Mouse (Mus musculus) liver, adult 2 months (tissue): ENCODE results near the gene Dars. TPM values are rescaled to one million over a fixed set of nuclear protein-coding genes. Genes with fewer than 3 reads are reported as not detected.

Source experiments
- DNase-seq: peaks from one replicate; pipeline ENCODE4 v3.0.0-alpha.2; 2011; ENCODE audit warnings: low read depth, low spot score; ENCODE audit errors: extremely low read depth
- H3K27ac ChIP-seq: fragments of 200-500 bp; replicated peaks from 2 replicates; pipeline ENCODE4 v1.5.1; 2012; ENCODE audit warnings: low read depth, mild to moderate bottlenecking, control low read depth, inconsistent platforms, low read length; ENCODE audit not compliant: insufficient read depth
- H3K27me3 ChIP-seq: fragments of 200-500 bp; 2 replicates; pipeline ENCODE4 v1.6.1; 2012; ENCODE audit warnings: mild to moderate bottlenecking, moderate library complexity, low read length, inconsistent platforms; ENCODE audit not compliant: control insufficient read depth, insufficient read depth
- H3K36me3 ChIP-seq: fragments of 200-500 bp; 2 replicates; pipeline ENCODE4 v1.6.1; 2012; ENCODE audit warnings: low read length, inconsistent platforms; ENCODE audit not compliant: control insufficient read depth, insufficient read depth
- H3K4me1 ChIP-seq: fragments of 200-500 bp; 2 replicates; pipeline ENCODE4 v1.6.1; 2011; ENCODE audit warnings: low read length; ENCODE audit not compliant: control insufficient read depth, insufficient read depth
- H3K4me3 ChIP-seq: fragments of 200-500 bp; 2 replicates; pipeline ENCODE4 v1.5.1; 2011; ENCODE audit warnings: low read depth, mild to moderate bottlenecking, control low read depth, low read length, moderate library complexity; ENCODE audit not compliant: insufficient read depth
- H3K79me2 ChIP-seq: fragments of 200-500 bp; 2 replicates; pipeline ENCODE4 v1.6.1; 2012; ENCODE audit warnings: inconsistent platforms, mild to moderate bottlenecking, low read length, moderate library complexity; ENCODE audit not compliant: control insufficient read depth, insufficient read depth
- H3K9ac ChIP-seq: fragments of 200-500 bp; 2 replicates; pipeline ENCODE4 v1.6.1; 2012; ENCODE audit warnings: low read depth, mild to moderate bottlenecking, control low read depth, inconsistent platforms, low read length
- CTCF ChIP-seq: fragments of 200-500 bp; IDR thresholded peaks from 2 replicates; pipeline ENCODE4 v1.5.1; 2011; ENCODE audit warnings: low read depth, low read length, control low read depth
- POLR2A ChIP-seq: fragments of 200-500 bp; IDR thresholded peaks from 2 replicates; pipeline ENCODE4 v1.6.1; 2011; ENCODE audit warnings: low read length, control low read depth; ENCODE audit not compliant: insufficient read depth; ENCODE audit errors: extremely low read depth
- WGBS: fragments of 180-500 bp; shearing (Covaris S2); methylation state at CpG from one replicate; pipeline ENCODE4 v1.1.7; 2018; 5-methylcytosine and 5-hydroxymethylcytosine counted together
- polyA plus RNA-seq: library from polyadenylated mRNA; depleted of rRNA; stranded (reverse); fragments of >200 nt; gene quantifications from 2 replicates; pipeline ENCODE4 v1.2.3, GENCODE M21; 2012
- total RNA-seq: library from RNA; depleted of rRNA; stranded (reverse); fragments of >200 nt; gene quantifications from 2 replicates; pipeline ENCODE4 v1.2.3, GENCODE M21; 2014

Gene Dars
- total and polyA plus RNA-seq, 2 experiments = 14.7 to 104 TPM

GRCm38 (mm10) chr1:128447206-128447902 lies 30.2 kb upstream of the Dars start:
- no peaks in the 10 kb centered on the region for H3K79me2 ChIP-seq
- H3K4me3 ChIP-seq = no peak overlapping the region
- H3K4me1 ChIP-seq = no peaks in the 10 kb centered on the region
- no peaks in the 10 kb centered on the region for H3K27me3 ChIP-seq
- no peak overlapping the region for H3K9ac ChIP-seq
- no peak for DNase-seq
- no peak overlapping the region for H3K27ac ChIP-seq
- 85% methylated on average over 7 of the region's 7 CpGs for WGBS
- TF ChIP-seq CTCF = no peak
- no peak for TF ChIP-seq POLR2A
- no peaks in the 10 kb centered on the region for H3K36me3 ChIP-seq

DNA sequence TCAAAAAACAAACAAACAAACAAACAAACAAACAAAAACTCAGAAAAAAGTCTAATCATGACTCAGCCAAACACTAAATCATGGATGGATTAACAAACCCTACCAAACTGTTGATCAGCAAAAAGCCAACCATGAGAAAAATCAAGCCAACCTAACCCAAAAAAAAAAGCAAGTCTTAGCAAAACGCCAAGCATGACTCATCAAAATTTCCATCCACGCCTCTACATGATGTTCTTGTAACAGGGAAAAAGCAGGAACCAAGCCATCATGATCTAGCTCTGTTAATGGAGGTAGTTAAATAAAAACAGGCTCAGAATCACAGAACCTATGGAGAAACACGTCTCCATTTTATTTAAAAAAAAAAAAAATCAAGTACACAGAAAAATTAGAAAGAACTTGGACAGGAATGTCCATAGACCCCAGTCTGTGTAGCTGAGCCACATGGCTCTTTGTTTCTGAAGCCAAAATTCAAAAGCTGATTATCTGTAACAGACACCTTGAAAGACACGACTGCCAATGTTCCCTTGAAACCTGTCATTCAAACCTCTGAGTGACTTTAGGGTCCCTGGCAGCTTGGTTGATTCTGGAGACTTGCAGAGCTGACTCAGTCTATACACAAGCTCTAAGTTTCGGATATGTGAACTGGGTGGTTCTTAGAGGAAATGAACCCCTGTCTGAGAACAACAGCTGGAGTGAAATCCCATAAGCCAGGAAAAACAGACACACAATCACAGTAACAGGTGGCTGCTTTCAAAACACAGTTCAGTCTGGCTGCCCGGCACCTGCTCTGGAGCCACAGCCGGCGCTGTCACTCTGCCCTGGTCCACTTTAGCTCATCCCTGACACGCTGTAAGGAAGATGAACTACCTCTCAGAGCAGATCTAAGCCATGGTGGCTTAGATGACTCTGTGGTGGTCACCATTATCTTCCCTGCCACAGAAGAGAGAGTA lies 27.0 kb upstream of the Dars start:
- Histone ChIP-seq H3K79me2 (no peaks in the 10 kb centered on the region), H3K4me1 (no peaks in the 10 kb centered on the region), H3K4me3 (no peak overlapping the region), H3K9ac (no peak overlapping the region), H3K27ac (no peak overlapping the region), H3K27me3 (no peaks in the 10 kb centered on the region), H3K36me3 (no peaks in the 10 kb centered on the region)
- TF ChIP-seq CTCF (no peak), POLR2A (no peak)
- DNase-seq = no peak
- 78% methylated on average over 9 of the region's 9 CpGs for WGBS

GRCm38 (mm10) chr1:128441129-128441473 lies 23.9 kb upstream of the Dars start:
- DNase-seq = no peak
- Histone ChIP-seq H3K4me3 (no peak overlapping the region), H3K9ac (no peak overlapping the region), H3K4me1 (no peaks in the 10 kb centered on the region), H3K27me3 (no peaks in the 10 kb centered on the region), H3K79me2 (no peaks in the 10 kb centered on the region), H3K27ac (no peak overlapping the region; the same call in 1 of the 2 replicates), H3K36me3 (no peaks in the 10 kb centered on the region)
- no peak for TF ChIP-seq CTCF
- TF ChIP-seq POLR2A = no peak
- WGBS = 53% methylated on average over 5 of the region's 5 CpGs

DNA sequence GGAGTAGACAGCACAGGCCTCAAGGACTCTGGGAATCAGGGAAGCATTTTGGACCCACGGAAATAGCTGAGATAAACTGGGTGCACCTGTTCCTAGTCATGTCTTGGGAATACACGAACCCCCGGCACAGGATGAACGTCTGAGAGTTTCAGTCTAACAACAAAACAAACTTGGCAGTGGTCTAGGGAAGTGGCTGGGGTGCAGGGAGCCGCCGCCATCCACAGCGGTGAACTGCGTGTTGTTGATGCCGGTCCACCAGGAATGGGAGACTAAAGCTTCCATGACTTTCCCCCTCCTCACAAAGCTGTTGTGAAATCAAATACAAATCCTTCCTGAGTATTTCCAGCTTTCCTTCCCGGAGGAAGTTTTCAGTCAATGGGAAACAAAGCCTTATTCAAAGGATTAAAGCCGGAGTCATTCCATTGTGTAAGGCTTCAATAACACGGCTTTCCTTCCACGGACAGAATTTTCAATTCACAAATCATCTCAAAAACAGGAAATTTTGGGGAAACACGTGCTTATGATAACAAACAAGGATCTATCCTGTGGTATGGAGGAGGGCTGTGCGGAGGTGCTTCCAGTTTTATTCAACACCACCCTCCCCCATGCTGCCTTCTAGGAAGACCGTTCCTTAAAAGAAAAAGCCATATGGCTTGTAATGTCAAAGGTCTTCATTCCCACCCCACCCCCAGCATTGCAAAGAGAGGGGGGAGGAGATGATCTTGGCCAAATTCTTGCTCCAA lies 23.4 kb upstream of the Dars start:
- Histone ChIP-seq H3K36me3 (no peaks in the 10 kb centered on the region), H3K9ac (no peak overlapping the region), H3K4me1 (no peaks in the 10 kb centered on the region), H3K27ac (peak overlapping the region; percentile 74), H3K79me2 (no peaks in the 10 kb centered on the region), H3K4me3 (no peak overlapping the region), H3K27me3 (no peaks in the 10 kb centered on the region)
- DNase-seq = peak; percentile 15
- TF ChIP-seq CTCF = no peak
- TF ChIP-seq POLR2A = no peak
- WGBS = 67% methylated on average over 16 of the region's 16 CpGs

DNA sequence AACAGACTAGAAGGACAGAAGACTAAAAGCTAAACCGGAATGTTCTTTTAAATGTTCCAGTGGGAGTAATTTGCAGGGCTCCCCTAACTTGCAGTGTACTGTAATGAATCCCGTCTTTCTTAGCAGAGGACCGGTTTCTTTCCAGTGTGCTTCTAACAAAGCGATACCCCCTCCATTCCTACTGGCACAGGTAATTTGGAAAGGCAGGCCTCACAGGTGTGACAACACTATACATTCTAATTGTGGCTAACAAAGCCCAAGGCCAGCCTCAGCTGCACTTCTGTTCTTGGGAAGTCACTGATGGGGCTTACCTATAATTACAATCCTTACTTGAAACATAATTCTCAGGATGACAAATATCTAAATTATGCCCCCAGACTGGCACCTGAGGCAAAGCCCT lies 22.4 kb upstream of the Dars start:
- Histone ChIP-seq H3K9ac (no peak overlapping the region), H3K4me1 (no peaks in the 10 kb centered on the region), H3K79me2 (no peaks in the 10 kb centered on the region), H3K36me3 (no peaks in the 10 kb centered on the region), H3K27ac (no peak overlapping the region), H3K4me3 (no peak overlapping the region), H3K27me3 (no peaks in the 10 kb centered on the region)
- WGBS = 97% methylated on average over 4 of the region's 4 CpGs
- no peak for DNase-seq
- TF ChIP-seq CTCF = no peak
- TF ChIP-seq POLR2A = no peak
